In genomic region chr5:34370840-34371239, GRCm38 (mm10) we compare ENCODE assay signal across 8 mouse cellular contexts. TPM values are rescaled to one million over a fixed set of nuclear protein-coding genes. Genes with fewer than 3 reads are reported as not detected.
A peak's percentile ranks its signal among the peaks of the same experiment; 100 is the strongest.
DNase-seq lines count a peak whose midpoint lies in the region; ATAC-seq and TF ChIP-seq lines count a peak whose summit lies in the region.

No protein-coding gene starts in this region.

- ATAC-seq in hindbrain, embryonic 13.5 days (ENCODE audit: low FRiP score) = no peak
- ATAC-seq in midbrain, embryonic 14.5 days (ENCODE audit: low FRiP score, low TSS enrichment) = no peak

- TF ChIP-seq CTCF in kidney, adult 2 months (conservative IDR thresholded peaks at IDR 0.05; ENCODE audit: insufficient read depth, insufficient read length, low read depth, low read length) = no peak
- TF ChIP-seq CTCF in bone marrow, adult 2 months (IDR thresholded peaks at IDR 0.05; ENCODE audit: control insufficient read depth, insufficient read depth, low read length) = no peak

- peaks cover 25% of the 10 kb centered on the region; the same call in 1 of the 2 replicates for H3K4me1 ChIP-seq in kidney, adult 2 months (ENCODE audit: control insufficient read depth, insufficient read depth, low read length)
- H3K4me1 ChIP-seq in bone marrow, adult 2 months (ENCODE audit: control insufficient read depth, insufficient read depth, low read length) = no peaks in the 10 kb centered on the region
- peaks cover 41% of the 10 kb centered on the region for H3K4me1 ChIP-seq in hindbrain, embryonic 13.5 days (replicated peaks)
- peaks cover 17% of the 10 kb centered on the region for H3K4me1 ChIP-seq in midbrain, embryonic 14.5 days (ENCODE audit: control insufficient read depth, insufficient read depth, low read length)

- 16% methylated on average over 8 of the region's 8 CpGs for WGBS in kidney, adult 2 months
- 35% methylated on average over 8 of the region's 8 CpGs for WGBS in bone marrow, adult 2 months
- 36% methylated on average over 8 of the region's 8 CpGs for WGBS in hindbrain, embryonic 13.5 days
- WGBS in midbrain, embryonic 14.5 days = 35% methylated on average over 8 of the region's 8 CpGs

- peak overlapping the region; percentile 98 for H3K9ac ChIP-seq in hindbrain, embryonic 13.5 days
- peak overlapping the region; percentile 89 for H3K9ac ChIP-seq in midbrain, embryonic 14.5 days (replicated peaks; ENCODE audit: low read length)

- peak overlapping the region; percentile 79 for H3K4me3 ChIP-seq in kidney, adult 2 months (ENCODE audit: insufficient read depth, low read depth, low read length)
- H3K4me3 ChIP-seq in bone marrow, adult 2 months (replicated peaks; ENCODE audit: control insufficient read depth, low read depth, low read length) = peak overlapping the region; percentile 71
- peak overlapping the region; percentile 95 for H3K4me3 ChIP-seq in hindbrain, embryonic 13.5 days
- peak overlapping the region; percentile 88 for H3K4me3 ChIP-seq in midbrain, embryonic 14.5 days (replicated peaks; ENCODE audit: low read depth, low read length)

- DNase-seq in kidney, adult 2 months = no peak
- DNase-seq in kidney, postnatal 14 days = no peak
- DNase-seq in midbrain, embryonic 14.5 days = no peak
- no peak for DNase-seq in c-Kit-positive CD71-positive TER-119-positive erythroid progenitor cells, embryonic 14.5 days (ENCODE audit: low spot score)
- no peak for DNase-seq in urinary bladder, adult 2 months (ENCODE audit: low spot score)
- DNase-seq in gastrocnemius, adult 18-20 months (ENCODE audit: low spot score) = no peak

- H3K27me3 ChIP-seq in kidney, adult 2 months (replicated peaks; ENCODE audit: control insufficient read depth, insufficient read depth, low read length) = no peaks in the 10 kb centered on the region
- no peaks in the 10 kb centered on the region for H3K27me3 ChIP-seq in hindbrain, embryonic 13.5 days
- no peaks in the 10 kb centered on the region for H3K27me3 ChIP-seq in midbrain, embryonic 14.5 days (ENCODE audit: control insufficient read depth, insufficient read depth, low read length)

- H3K36me3 ChIP-seq in kidney, adult 2 months (ENCODE audit: control insufficient read depth, insufficient read depth, low read length) = no peaks in the 10 kb centered on the region
- no peaks in the 10 kb centered on the region for H3K36me3 ChIP-seq in hindbrain, embryonic 13.5 days
- H3K36me3 ChIP-seq in midbrain, embryonic 14.5 days (ENCODE audit: control insufficient read depth, insufficient read depth, low read length) = no peaks in the 10 kb centered on the region

- no peaks in the 10 kb centered on the region for H3K9me3 ChIP-seq in hindbrain, embryonic 13.5 days
- H3K9me3 ChIP-seq in midbrain, embryonic 14.5 days (ENCODE audit: control insufficient read depth, low read length) = no peaks in the 10 kb centered on the region

- TF ChIP-seq POLR2A in kidney, adult 2 months (IDR thresholded peaks at IDR 0.05; ENCODE audit: low read depth, low read length) = no peak
- no peak for TF ChIP-seq POLR2A in bone marrow, adult 2 months (IDR thresholded peaks at IDR 0.05; ENCODE audit: borderline replicate concordance, control insufficient read depth, low read depth, low read length)

- H3K27ac ChIP-seq in kidney, adult 2 months (ENCODE audit: insufficient read depth, low read depth, low read length) = no peak overlapping the region
- no peak overlapping the region for H3K27ac ChIP-seq in bone marrow, adult 2 months (ENCODE audit: control insufficient read depth, insufficient read depth, low read depth, low read length, poor library complexity)
- H3K27ac ChIP-seq in hindbrain, embryonic 13.5 days = peak overlapping the region; percentile 89; the same call in 1 of the 2 replicates
- peak overlapping the region; percentile 90 for H3K27ac ChIP-seq in midbrain, embryonic 14.5 days (replicated peaks; ENCODE audit: low read depth, low read length)

- peak overlapping the region; percentile 74 for H3K4me2 ChIP-seq in hindbrain, embryonic 13.5 days
- peak overlapping the region; percentile 73 for H3K4me2 ChIP-seq in midbrain, embryonic 14.5 days (ENCODE audit: low read length)

RNA-seq across cellular contexts. Expression of gene Fam193a, which starts 1.1 kb away (rescaled TPM):
- 37.5 and 39.0 TPM in 2 replicates for polyA plus RNA-seq in kidney, adult 2 months (2012; rRNA removed)
- 13.0 and 23.9 TPM in 2 replicates for polyA plus RNA-seq in bone marrow, adult 2 months (2011; ENCODE audit: insufficient read depth, insufficient read length, low replicate concordance, missing spikeins)
- polyA plus RNA-seq in hindbrain, embryonic 13.5 days (2015; fragmentation: Nextera tagmentation; extraction: Ambion mirVana) = 16.7 and 17.6 TPM in 2 replicates
- 20.8 and 21.9 TPM in 2 replicates for polyA plus RNA-seq in midbrain, embryonic 14.5 days (2014; fragmentation: Nextera tagmentation; extraction: Ambion mirVana)
- 17.1 and 21.2 TPM in 2 replicates for polyA plus RNA-seq in urinary bladder, adult 2 months (2012; rRNA removed)
- total RNA-seq in gastrocnemius, adult 18-20 months (2021) = 10 to 100 TPM; 14.6 to 15.2 TPM

RNA-seq across cellular contexts. Expression of gene Rnf4, which starts 34.8 kb away (rescaled TPM):
- polyA plus RNA-seq in kidney, adult 2 months (2012; rRNA removed) = 47.5 and 49.9 TPM in 2 replicates
- polyA plus RNA-seq in bone marrow, adult 2 months (2011; ENCODE audit: insufficient read depth, insufficient read length, low replicate concordance, missing spikeins) = 29.9 and 55.2 TPM in 2 replicates
- 131 and 140 TPM in 2 replicates for polyA plus RNA-seq in hindbrain, embryonic 13.5 days (2015; fragmentation: Nextera tagmentation; extraction: Ambion mirVana)
- polyA plus RNA-seq in midbrain, embryonic 14.5 days (2014; fragmentation: Nextera tagmentation; extraction: Ambion mirVana) = 110 and 152 TPM in 2 replicates
- 95.1 and 121 TPM in 2 replicates for polyA plus RNA-seq in urinary bladder, adult 2 months (2012; rRNA removed)
- total RNA-seq in gastrocnemius, adult 18-20 months (2021) = 10 to 100 TPM; 18.1 to 18.6 TPM

Comparison
In these comparisons a context has a peak if more than half of its experiments do, and no peak if none do; other contexts are left out.
1. H3K27ac ChIP-seq: peak in hindbrain, embryonic 13.5 days (single experiment) and midbrain, embryonic 14.5 days (single experiment); none in kidney, adult 2 months (single experiment) and bone marrow, adult 2 months (single experiment).
2. Peak in every context shown above with its lines, with median percentiles within 50 percentile points of each other: H3K4me3 ChIP-seq.